In genomic region chr15:97042001-97042491, GRCm38 (mm10) we compare ENCODE assay signal across 11 mouse cellular contexts. TPM values are rescaled to one million over a fixed set of nuclear protein-coding genes. Genes with fewer than 3 reads are reported as not detected.
A peak's percentile ranks its signal among the peaks of the same experiment; 100 is the strongest.
DNase-seq lines count a peak whose midpoint lies in the region; ATAC-seq and TF ChIP-seq lines count a peak whose summit lies in the region.
"Had no signal": no experiment of that assay in that cellular context is flagged by ENCODE, and none has a peak within 500 bp of the region (broad histone marks: within the 10 kb centered on the region; RNA-seq: fewer than 3 reads in every experiment).

No protein-coding gene starts in this region.

- TF ChIP-seq EP300 in heart, postnatal 0 days (IDR thresholded peaks at IDR 0.05; ENCODE audit: low read depth) = no peak

- H3K27ac ChIP-seq in heart, postnatal 0 days (ENCODE audit: low read depth) = peak overlapping the region; percentile 69
- H3K27ac ChIP-seq in embryonic facial prominence, embryonic 13.5 days = peak overlapping the region; percentile 64
- 0 out of 2 replicates have a peak overlapping the region, but pooled peaks have one; percentile 0 for H3K27ac ChIP-seq in liver, embryonic 15.5 days (replicated peaks)
- no peak overlapping the region for H3K27ac ChIP-seq in forebrain, embryonic 10.5 days

- 39% methylated on average over 7 of the region's 7 CpGs for WGBS in heart, postnatal 0 days
- WGBS in embryonic facial prominence, embryonic 13.5 days = 46% methylated on average over 7 of the region's 7 CpGs
- WGBS in liver, embryonic 15.5 days (ENCODE audit: insufficient replicate concordance) = 58% methylated on average over 7 of the region's 7 CpGs
- WGBS in forebrain, embryonic 10.5 days = 90% methylated on average over 7 of the region's 7 CpGs

- no peak for TF ChIP-seq CTCF in heart, postnatal 0 days (IDR thresholded peaks at IDR 0.05; ENCODE audit: low read depth)

- H3K4me3 ChIP-seq in heart, postnatal 0 days (ENCODE audit: low read depth, low read length) = no peak overlapping the region
- no peak overlapping the region for H3K4me3 ChIP-seq in embryonic facial prominence, embryonic 13.5 days
- H3K4me3 ChIP-seq in liver, embryonic 15.5 days (replicated peaks) = no peak overlapping the region
- no peak overlapping the region for H3K4me3 ChIP-seq in forebrain, embryonic 10.5 days

- DNase-seq in heart, postnatal 0 days (ENCODE audit: low spot score) = peak; percentile 48
- DNase-seq in heart, postnatal 10 days = no peak
- peak; percentile 96 for DNase-seq in NIH3T3 (ENCODE audit: low read depth)
- DNase-seq in retina, postnatal 1 day = no peak
- no peak for DNase-seq in forebrain, embryonic 10.5 days (ENCODE audit: extremely low spot score, low spot score)
- DNase-seq: cerebellum, postnatal 36 days; gastrocnemius, postnatal 10 days; left cerebral cortex, postnatal 4 days had no signal

- no peak overlapping the region for H3K4me2 ChIP-seq in heart, postnatal 0 days (ENCODE audit: low read depth, low read length)
- H3K4me2 ChIP-seq in embryonic facial prominence, embryonic 13.5 days = no peak overlapping the region
- no peak overlapping the region for H3K4me2 ChIP-seq in liver, embryonic 15.5 days

- no peaks in the 10 kb centered on the region for H3K36me3 ChIP-seq in heart, postnatal 0 days (replicated peaks; ENCODE audit: control insufficient read depth, insufficient read depth, low read length)
- no peaks in the 10 kb centered on the region for H3K36me3 ChIP-seq in embryonic facial prominence, embryonic 13.5 days
- H3K36me3 ChIP-seq in liver, embryonic 15.5 days (replicated peaks) = no peaks in the 10 kb centered on the region
- no peaks in the 10 kb centered on the region for H3K36me3 ChIP-seq in forebrain, embryonic 10.5 days (replicated peaks)

- no peaks in the 10 kb centered on the region for H3K27me3 ChIP-seq in heart, postnatal 0 days (ENCODE audit: control insufficient read depth, insufficient read depth, low read length)
- no peaks in the 10 kb centered on the region for H3K27me3 ChIP-seq in embryonic facial prominence, embryonic 13.5 days
- H3K27me3 ChIP-seq in liver, embryonic 15.5 days = no peaks in the 10 kb centered on the region
- no peaks in the 10 kb centered on the region for H3K27me3 ChIP-seq in forebrain, embryonic 10.5 days (ENCODE audit: poor library complexity, severe bottlenecking)

- no peak for ATAC-seq in heart, postnatal 0 days (ENCODE audit: insufficient read depth, low read depth)
- ATAC-seq in embryonic facial prominence, embryonic 13.5 days (ENCODE audit: insufficient number of reproducible peaks, insufficient read depth, low FRiP score, low TSS enrichment, low read depth) = no peak
- ATAC-seq in liver, embryonic 15.5 days (ENCODE audit: insufficient read depth) = no peak

- peaks cover 6% of the 10 kb centered on the region for H3K4me1 ChIP-seq in heart, postnatal 0 days (ENCODE audit: control insufficient read depth, insufficient read depth)
- H3K4me1 ChIP-seq in embryonic facial prominence, embryonic 13.5 days = peaks cover 6% of the 10 kb centered on the region
- 0 out of 2 replicates have a peak, but pooled peaks cover 6% of the 10 kb centered on the region for H3K4me1 ChIP-seq in liver, embryonic 15.5 days (replicated peaks)
- H3K4me1 ChIP-seq in forebrain, embryonic 10.5 days = no peaks in the 10 kb centered on the region

- intact Hi-C loops in heart, postnatal 10 days (cut with DNase I) = no loop called here

- no peaks in the 10 kb centered on the region for H3K9me3 ChIP-seq in heart, postnatal 0 days (replicated peaks; ENCODE audit: control insufficient read depth, low read length)
- H3K9me3 ChIP-seq in embryonic facial prominence, embryonic 13.5 days = no peaks in the 10 kb centered on the region
- H3K9me3 ChIP-seq in liver, embryonic 15.5 days (replicated peaks) = no peaks in the 10 kb centered on the region
- no peaks in the 10 kb centered on the region for H3K9me3 ChIP-seq in forebrain, embryonic 10.5 days

- no peak overlapping the region for H3K9ac ChIP-seq in heart, postnatal 0 days (replicated peaks; ENCODE audit: low read depth, low read length)
- H3K9ac ChIP-seq in embryonic facial prominence, embryonic 13.5 days = no peak overlapping the region
- no peak overlapping the region for H3K9ac ChIP-seq in liver, embryonic 15.5 days

RNA-seq across cellular contexts. Expression of gene Slc38a4, which starts 13.7 kb away (rescaled TPM):
- total RNA-seq in heart, postnatal 0 days (2014; rRNA removed; ENCODE audit: low replicate concordance) = 92.1 and 111 TPM in 2 replicates
- 56.3 and 57.5 TPM in 2 replicates for polyA plus RNA-seq in heart, postnatal 0 days (2015; fragmentation: Nextera tagmentation; extraction: Ambion mirVana)
- total RNA-seq in heart, postnatal 10 days (2021) = 10 to 100 TPM; 61.5 to 61.8 TPM
- polyA plus RNA-seq in embryonic facial prominence, embryonic 13.5 days (2015; fragmentation: Nextera tagmentation; extraction: Ambion mirVana) = 46.9 and 47.8 TPM in 2 replicates
- 61.9 and 67.9 TPM in 2 replicates for polyA plus RNA-seq in liver, embryonic 15.5 days (2015; fragmentation: Nextera tagmentation; extraction: Ambion mirVana)
- polyA plus RNA-seq in forebrain, embryonic 10.5 days (2016; fragmentation: Nextera tagmentation; extraction: Ambion mirVana) = 31.2 and 33.2 TPM in 2 replicates
- total RNA-seq: megakaryocyte-erythroid progenitor cell, adult 5-6 weeks had no signal

Comparison
In these comparisons a context has a peak if more than half of its experiments do, and no peak if none do; other contexts are left out.
1. DNase-seq: peak in heart, postnatal 0 days (single experiment) and NIH3T3 (single experiment); none in heart, postnatal 10 days (0 of 2), retina, postnatal 1 day (single experiment) and forebrain, embryonic 10.5 days (single experiment).